Mouse (Mus musculus): Measurements from ENCODE around the gene Large2. TPM values are rescaled to one million over a fixed set of nuclear protein-coding genes. Genes with fewer than 3 reads are reported as not detected.

The Large2 gene
- polyA plus RNA-seq, 1 experiment from 2014 or later, result 5.4 TPM

DNA sequence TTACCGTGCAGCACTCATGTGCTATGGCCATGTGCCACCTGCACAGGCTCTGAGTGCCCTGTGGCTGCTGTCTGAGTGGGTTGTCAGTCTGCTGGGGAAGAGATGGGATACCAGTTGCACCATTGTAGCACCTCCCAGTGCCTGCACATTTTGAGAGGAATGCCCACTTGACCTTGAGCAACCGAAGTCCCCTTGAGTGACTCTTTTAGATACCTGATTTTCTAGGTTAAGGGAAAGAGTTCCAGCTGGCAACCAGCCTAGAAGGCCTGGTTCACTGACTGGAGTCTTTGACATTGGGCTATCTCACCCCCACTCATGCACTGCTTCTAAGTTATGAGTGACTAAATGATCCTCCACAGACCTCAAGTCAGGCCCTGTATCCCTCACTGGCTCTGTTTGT, 15.4 kb downstream of the Large2 start:
- Histone ChIP-seq H3K27ac (ENCODE audit: low read depth, low read length) (no peak overlapping the region), H3K36me3 (ENCODE audit: control insufficient read depth, insufficient read depth, low read length) (peaks cover 5% of the 10 kb centered on the region; the same call in 1 of the 2 replicates), H3K9ac (ENCODE audit: low read depth, low read length) (no peak overlapping the region), H3K27me3 (replicated peaks; ENCODE audit: control insufficient read depth, insufficient read depth, low read length) (no peaks in the 10 kb centered on the region), H3K4me1 (replicated peaks; ENCODE audit: control insufficient read depth, insufficient read depth, low read length) (no peaks in the 10 kb centered on the region; the same call in 1 of the 2 replicates), H3K9me3 (ENCODE audit: control insufficient read depth, low read length) (no peaks in the 10 kb centered on the region), H3K4me3 (ENCODE audit: low read depth, low read length) (no peak overlapping the region), H3K4me2 (no peak overlapping the region)
- ATAC-seq (replicated peaks; ENCODE audit: low FRiP score) (no peak), DNase-seq (ENCODE audit: low spot score) (no peak)
- 89% methylated on average over 2 of the region's 2 CpGs for WGBS

DNA sequence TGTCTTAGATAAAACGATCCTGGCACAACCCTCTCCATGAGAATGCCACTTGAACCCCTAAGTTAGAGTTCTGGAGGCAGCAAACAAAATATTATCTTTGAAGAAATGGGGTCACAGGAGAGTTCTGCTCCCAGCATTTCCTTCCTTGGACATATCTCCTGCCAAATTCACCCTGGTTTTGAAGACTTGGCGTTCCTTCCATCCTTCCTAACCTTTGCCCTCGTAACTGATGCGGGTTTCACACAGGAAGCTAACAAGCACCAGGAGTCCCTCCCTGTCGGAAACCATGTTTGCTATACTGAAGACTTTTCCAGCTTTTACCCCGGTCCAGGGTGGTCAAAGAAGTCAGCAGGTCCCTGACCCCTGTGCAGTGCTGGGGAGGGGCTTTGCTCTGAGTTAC, 20.4 kb downstream of the Large2 start:
- no peaks in the 10 kb centered on the region for H3K9me3 ChIP-seq (ENCODE audit: control insufficient read depth, low read length)
- WGBS, result 63% methylated on average over 6 of the region's 6 CpGs
- peaks cover 10% of the 10 kb centered on the region; the same call in 1 of the 2 replicates for H3K36me3 ChIP-seq (ENCODE audit: control insufficient read depth, insufficient read depth, low read length)
- no peak overlapping the region; the same call in 1 of the 2 replicates for H3K27ac ChIP-seq (ENCODE audit: low read depth, low read length)
- no peak overlapping the region for H3K4me2 ChIP-seq
- no peaks in the 10 kb centered on the region for H3K27me3 ChIP-seq (replicated peaks; ENCODE audit: control insufficient read depth, insufficient read depth, low read length)
- DNase-seq (ENCODE audit: low spot score), result no peak
- H3K4me3 ChIP-seq (ENCODE audit: low read depth, low read length), result no peak overlapping the region
- no peak overlapping the region for H3K9ac ChIP-seq (ENCODE audit: low read depth, low read length)
- ATAC-seq (replicated peaks; ENCODE audit: low FRiP score), result no peak
- H3K4me1 ChIP-seq (replicated peaks; ENCODE audit: control insufficient read depth, insufficient read depth, low read length), result no peaks in the 10 kb centered on the region

DNA sequence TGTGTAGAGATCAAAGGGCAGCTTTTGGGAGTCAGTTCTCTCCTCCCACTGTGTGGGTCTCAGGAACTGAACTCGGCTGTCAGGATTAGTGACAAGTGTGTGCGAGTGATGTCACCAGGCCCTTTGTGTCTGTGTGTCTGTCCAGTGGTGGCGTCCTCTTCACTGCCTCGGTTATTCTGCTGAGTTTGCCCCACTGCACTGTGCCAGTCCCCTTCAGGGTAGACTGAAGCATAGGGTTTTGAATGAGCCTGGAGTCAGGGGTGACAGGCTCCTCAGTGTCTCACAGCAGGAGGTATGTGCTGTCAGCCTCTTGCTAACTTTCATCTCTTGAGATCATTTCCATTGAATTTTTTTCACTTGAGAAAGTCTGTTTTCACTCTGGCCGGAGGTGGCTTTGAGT, 21.3 kb downstream of the Large2 start:
- no peaks in the 10 kb centered on the region for H3K4me1 ChIP-seq (replicated peaks; ENCODE audit: control insufficient read depth, insufficient read depth, low read length)
- H3K4me3 ChIP-seq (ENCODE audit: low read depth, low read length), result no peak overlapping the region
- DNase-seq (ENCODE audit: low spot score), result no peak
- WGBS, result 79% methylated on average over 5 of the region's 5 CpGs
- no peak overlapping the region for H3K27ac ChIP-seq (ENCODE audit: low read depth, low read length)
- no peaks in the 10 kb centered on the region for H3K27me3 ChIP-seq (replicated peaks; ENCODE audit: control insufficient read depth, insufficient read depth, low read length)
- H3K36me3 ChIP-seq (ENCODE audit: control insufficient read depth, insufficient read depth, low read length), result peaks cover 10% of the 10 kb centered on the region; the same call in 1 of the 2 replicates
- H3K9ac ChIP-seq (ENCODE audit: low read depth, low read length), result no peak overlapping the region
- ATAC-seq (replicated peaks; ENCODE audit: low FRiP score), result no peak
- no peak overlapping the region for H3K4me2 ChIP-seq
- H3K9me3 ChIP-seq (ENCODE audit: control insufficient read depth, low read length), result no peaks in the 10 kb centered on the region

DNA sequence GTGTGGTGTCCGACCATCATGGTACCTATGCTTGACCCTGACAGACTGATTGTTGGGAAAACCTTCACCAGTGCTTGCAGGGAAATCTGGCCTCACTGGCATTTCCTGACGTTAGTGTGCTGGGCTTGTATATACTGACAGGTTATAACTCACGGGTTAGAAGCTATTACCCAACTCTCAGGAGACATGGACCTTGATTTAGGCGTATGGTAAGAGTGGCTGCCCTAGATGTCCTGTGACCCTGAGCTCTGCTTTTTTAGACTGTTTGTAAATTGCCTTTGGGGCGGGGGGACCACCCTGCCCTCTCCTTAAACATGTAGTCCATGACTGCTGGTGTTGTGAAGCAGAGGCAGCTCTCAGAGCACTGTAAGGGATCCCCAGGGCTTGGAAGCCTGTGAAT, 24.0 kb downstream of the Large2 start:
- Histone ChIP-seq H3K9ac (ENCODE audit: low read depth, low read length) (no peak overlapping the region), H3K9me3 (ENCODE audit: control insufficient read depth, low read length) (no peaks in the 10 kb centered on the region), H3K4me3 (ENCODE audit: low read depth, low read length) (no peak overlapping the region), H3K27me3 (replicated peaks; ENCODE audit: control insufficient read depth, insufficient read depth, low read length) (no peaks in the 10 kb centered on the region), H3K36me3 (ENCODE audit: control insufficient read depth, insufficient read depth, low read length) (peaks cover 8% of the 10 kb centered on the region; the same call in 1 of the 2 replicates), H3K4me1 (replicated peaks; ENCODE audit: control insufficient read depth, insufficient read depth, low read length) (no peaks in the 10 kb centered on the region), H3K4me2 (no peak overlapping the region), H3K27ac (ENCODE audit: low read depth, low read length) (no peak overlapping the region)
- no peak for DNase-seq (ENCODE audit: low spot score)
- 59% methylated on average over 5 of the region's 5 CpGs for WGBS
- no peak for ATAC-seq (replicated peaks; ENCODE audit: low FRiP score)

DNA sequence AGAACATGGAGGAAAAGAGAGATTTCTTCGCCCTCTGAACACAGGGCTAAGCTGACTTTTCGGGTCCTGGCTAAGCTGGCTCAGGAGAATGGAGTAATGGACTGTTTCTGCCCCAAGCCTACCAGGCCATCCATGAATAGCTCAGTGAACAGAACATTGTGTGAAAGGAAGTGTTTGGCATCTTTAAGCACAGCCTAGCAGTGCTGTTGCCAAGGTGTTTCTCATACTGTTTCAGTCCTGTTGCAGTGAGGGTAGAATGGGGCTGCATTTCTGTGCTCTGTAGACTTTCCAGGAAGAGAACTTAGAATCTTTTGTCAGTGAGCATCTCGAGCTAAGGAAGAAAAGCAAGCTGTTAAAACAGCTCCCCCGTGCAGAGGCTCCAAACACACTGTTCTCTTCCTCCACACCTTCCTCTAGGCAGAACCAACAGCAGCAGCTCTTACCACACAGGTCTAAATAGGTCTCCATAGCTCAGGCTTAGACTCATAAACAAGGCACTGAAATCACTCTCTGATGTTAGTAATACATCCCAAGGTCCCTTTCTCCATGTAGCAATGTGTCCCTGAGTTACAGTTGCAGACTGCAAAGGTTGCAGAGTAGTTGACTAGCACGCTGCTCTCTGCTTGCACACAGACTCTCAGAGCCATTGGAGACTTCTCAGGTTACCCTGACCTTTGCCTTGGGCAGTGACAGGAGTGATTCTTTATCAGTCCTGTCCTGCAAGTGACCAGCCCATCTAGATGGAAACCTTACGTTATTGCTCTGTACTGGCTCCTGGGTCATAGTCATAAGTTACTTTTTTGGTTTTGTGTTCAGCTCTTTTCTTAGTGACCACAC, 24.9 kb downstream of the Large2 start:
- H3K4me3 ChIP-seq (ENCODE audit: low read depth, low read length), result no peak overlapping the region
- no peak overlapping the region for H3K4me2 ChIP-seq
- H3K4me1 ChIP-seq (replicated peaks; ENCODE audit: control insufficient read depth, insufficient read depth, low read length), result no peaks in the 10 kb centered on the region
- ATAC-seq (replicated peaks; ENCODE audit: low FRiP score), result no peak
- H3K36me3 ChIP-seq (ENCODE audit: control insufficient read depth, insufficient read depth, low read length), result peaks cover 11% of the 10 kb centered on the region; the same call in 1 of the 2 replicates
- no peak overlapping the region for H3K9ac ChIP-seq (ENCODE audit: low read depth, low read length)
- WGBS, result 54% methylated on average over 6 of the region's 6 CpGs
- H3K9me3 ChIP-seq (ENCODE audit: control insufficient read depth, low read length), result no peaks in the 10 kb centered on the region
- H3K27ac ChIP-seq (ENCODE audit: low read depth, low read length), result no peak overlapping the region; the same call in 1 of the 2 replicates
- H3K27me3 ChIP-seq (replicated peaks; ENCODE audit: control insufficient read depth, insufficient read depth, low read length), result no peaks in the 10 kb centered on the region
- DNase-seq (ENCODE audit: low spot score), result no peak

DNA sequence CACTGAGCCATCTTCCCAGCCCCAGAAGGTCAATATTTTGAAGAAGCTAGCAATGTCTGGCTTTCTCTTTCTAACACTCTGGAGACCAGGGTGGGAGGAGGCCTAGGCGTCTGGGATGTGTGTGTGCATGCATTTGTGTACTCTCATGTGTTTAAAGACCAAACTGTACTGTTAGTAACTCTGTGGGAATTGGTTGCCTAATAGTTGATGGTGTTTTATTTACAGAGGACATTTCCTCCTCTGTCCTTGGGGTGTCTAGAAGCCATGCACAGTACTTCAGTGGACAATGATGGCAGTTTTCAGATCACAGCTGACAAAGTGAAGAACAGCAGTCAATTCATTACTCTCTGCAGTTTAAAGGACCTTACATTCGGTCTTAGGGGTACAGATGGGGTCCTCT, 27.5 kb downstream of the Large2 start:
- 72% methylated on average over 2 of the region's 2 CpGs for WGBS
- Histone ChIP-seq H3K4me2 (no peak overlapping the region), H3K9ac (ENCODE audit: low read depth, low read length) (no peak overlapping the region), H3K4me1 (replicated peaks; ENCODE audit: control insufficient read depth, insufficient read depth, low read length) (no peaks in the 10 kb centered on the region), H3K27me3 (replicated peaks; ENCODE audit: control insufficient read depth, insufficient read depth, low read length) (no peaks in the 10 kb centered on the region), H3K9me3 (ENCODE audit: control insufficient read depth, low read length) (no peaks in the 10 kb centered on the region), H3K27ac (ENCODE audit: low read depth, low read length) (no peak overlapping the region), H3K4me3 (ENCODE audit: low read depth, low read length) (no peak overlapping the region), H3K36me3 (ENCODE audit: control insufficient read depth, insufficient read depth, low read length) (peaks cover 8% of the 10 kb centered on the region; the same call in 1 of the 2 replicates)
- ATAC-seq (replicated peaks; ENCODE audit: low FRiP score) (no peak), DNase-seq (ENCODE audit: low spot score) (no peak)

DNA sequence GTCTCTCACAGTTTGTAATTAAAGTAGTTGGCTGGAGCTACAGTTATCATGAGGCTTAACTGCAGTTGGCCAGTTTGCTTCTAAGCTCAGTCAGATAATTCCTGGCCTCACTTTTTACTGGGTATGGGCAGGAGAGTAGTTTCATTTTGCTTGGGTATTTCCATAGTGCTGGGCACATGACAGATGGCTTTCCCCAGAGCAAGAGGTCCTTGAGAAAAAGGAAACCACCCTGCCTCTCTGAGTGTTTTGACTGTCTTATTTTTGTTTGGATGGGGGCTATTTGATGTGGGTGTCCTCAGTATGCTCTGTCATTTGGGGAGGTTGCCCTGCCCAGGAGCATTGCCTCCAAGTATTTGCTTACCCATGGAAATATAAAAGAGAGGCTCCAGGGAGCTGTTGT, 32.3 kb downstream of the Large2 start:
- no peak for DNase-seq (ENCODE audit: low spot score)
- no peak overlapping the region for H3K27ac ChIP-seq (ENCODE audit: low read depth, low read length)
- H3K4me2 ChIP-seq, result no peak overlapping the region
- ATAC-seq (replicated peaks; ENCODE audit: low FRiP score), result no peak
- H3K4me1 ChIP-seq (replicated peaks; ENCODE audit: control insufficient read depth, insufficient read depth, low read length), result no peaks in the 10 kb centered on the region
- H3K27me3 ChIP-seq (replicated peaks; ENCODE audit: control insufficient read depth, insufficient read depth, low read length), result no peaks in the 10 kb centered on the region
- 0 out of 2 replicates have a peak, but pooled peaks cover 3% of the 10 kb centered on the region for H3K36me3 ChIP-seq (ENCODE audit: control insufficient read depth, insufficient read depth, low read length)
- no peak overlapping the region for H3K9ac ChIP-seq (ENCODE audit: low read depth, low read length)
- H3K4me3 ChIP-seq (ENCODE audit: low read depth, low read length), result no peak overlapping the region
- no peaks in the 10 kb centered on the region for H3K9me3 ChIP-seq (ENCODE audit: control insufficient read depth, low read length)

DNA sequence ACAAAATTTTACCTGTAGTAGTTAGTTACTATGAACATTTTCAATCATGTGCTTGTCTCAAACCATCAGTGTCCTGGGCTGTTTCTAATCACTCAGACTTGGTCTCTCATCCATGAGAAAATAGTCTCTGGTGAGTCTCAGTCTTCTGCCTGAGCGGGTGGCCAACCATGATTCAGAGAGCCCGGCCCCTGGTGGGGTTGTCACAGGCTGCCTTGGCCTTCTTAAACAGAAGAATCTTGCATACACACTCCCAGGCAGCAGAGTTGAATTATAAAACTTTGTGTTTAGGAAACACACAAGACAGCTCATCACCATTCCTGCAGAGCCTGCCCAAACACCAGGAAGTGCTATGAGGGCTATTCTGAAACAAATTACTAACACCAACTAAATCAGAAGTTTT, 42.8 kb downstream of the Large2 start:
- no peak overlapping the region for H3K4me2 ChIP-seq
- H3K4me1 ChIP-seq (replicated peaks; ENCODE audit: control insufficient read depth, insufficient read depth, low read length), result no peaks in the 10 kb centered on the region
- H3K4me3 ChIP-seq (ENCODE audit: low read depth, low read length), result no peak overlapping the region
- ATAC-seq (replicated peaks; ENCODE audit: low FRiP score) (no peak), DNase-seq (ENCODE audit: low spot score) (no peak)
- no peak overlapping the region for H3K27ac ChIP-seq (ENCODE audit: low read depth, low read length)
- 90% methylated on average over 2 of the region's 2 CpGs for WGBS
- H3K9ac ChIP-seq (ENCODE audit: low read depth, low read length), result no peak overlapping the region
- no peaks in the 10 kb centered on the region for H3K27me3 ChIP-seq (replicated peaks; ENCODE audit: control insufficient read depth, insufficient read depth, low read length)
- no peaks in the 10 kb centered on the region for H3K9me3 ChIP-seq (ENCODE audit: control insufficient read depth, low read length)
- H3K36me3 ChIP-seq (ENCODE audit: control insufficient read depth, insufficient read depth, low read length), result peaks cover 6% of the 10 kb centered on the region

DNA sequence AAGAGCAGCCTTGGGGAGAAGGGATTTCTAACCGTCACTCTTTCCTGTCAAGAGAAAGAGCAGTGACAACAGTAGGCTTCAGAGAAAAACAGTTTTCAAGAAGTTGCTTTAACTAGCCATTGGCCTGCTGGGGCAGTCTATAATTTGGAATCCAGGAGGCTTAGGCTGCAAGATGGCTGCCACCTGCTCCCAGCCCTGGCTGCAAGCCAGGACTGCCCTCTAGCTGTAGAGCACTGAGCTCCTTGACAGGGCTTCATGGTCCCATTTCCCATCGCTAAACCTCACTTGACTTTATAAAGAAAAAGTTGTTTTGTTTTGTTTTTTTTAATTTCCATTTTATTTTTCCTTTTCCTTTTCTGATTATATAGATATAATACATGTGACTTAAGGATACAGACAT, 43.3 kb downstream of the Large2 start:
- Histone ChIP-seq H3K9me3 (ENCODE audit: control insufficient read depth, low read length) (no peaks in the 10 kb centered on the region), H3K27ac (ENCODE audit: low read depth, low read length) (no peak overlapping the region), H3K36me3 (ENCODE audit: control insufficient read depth, insufficient read depth, low read length) (peaks cover 6% of the 10 kb centered on the region), H3K4me2 (no peak overlapping the region), H3K9ac (ENCODE audit: low read depth, low read length) (no peak overlapping the region), H3K4me1 (replicated peaks; ENCODE audit: control insufficient read depth, insufficient read depth, low read length) (no peaks in the 10 kb centered on the region), H3K4me3 (ENCODE audit: low read depth, low read length) (no peak overlapping the region), H3K27me3 (replicated peaks; ENCODE audit: control insufficient read depth, insufficient read depth, low read length) (no peaks in the 10 kb centered on the region)
- DNase-seq (ENCODE audit: low spot score) (no peak), ATAC-seq (replicated peaks; ENCODE audit: low FRiP score) (no peak)
- WGBS, result 78% methylated on average over 2 of the region's 2 CpGs
